Mouse (Mus musculus) hindbrain, postnatal 0 days (tissue): ENCODE measurements around the gene Gm49383. TPM values are rescaled to one million over a fixed set of nuclear protein-coding genes. Genes with fewer than 3 reads are reported as not detected.

Source experiments
- ATAC-seq: fragments of 200-750 bp; cut with Nextera tagmentation; 2 replicates; pipeline ENCODE4 v1.8.0; 2017; ENCODE audit warnings: mild to moderate bottlenecking, moderate TSS enrichment, moderate library complexity
- DNase-seq: peaks from one replicate; pipeline ENCODE4 v3.0.0-alpha.2; 2015; ENCODE audit warnings: low spot score
- H3K27ac ChIP-seq: fragments of 300-500 bp; sonication (generic); 2 replicates; pipeline ENCODE4 v1.5.1; 2014; ENCODE audit warnings: mild to moderate bottlenecking
- H3K27me3 ChIP-seq: fragments of 300-500 bp; sonication (generic); 2 replicates; pipeline ENCODE4 v1.6.1; 2014; ENCODE audit warnings: low read length, mixed read lengths; ENCODE audit not compliant: insufficient read depth
- H3K36me3 ChIP-seq: fragments of 300-500 bp; sonication (generic); 2 replicates; pipeline ENCODE4 v1.6.1; 2014; ENCODE audit warnings: low read length, mixed read lengths; ENCODE audit not compliant: insufficient read depth
- H3K4me1 ChIP-seq: fragments of 300-500 bp; sonication (generic); 2 replicates; pipeline ENCODE4 v1.6.1; 2014; ENCODE audit warnings: antibody characterized with exemption, low read length, mixed read lengths; ENCODE audit not compliant: insufficient read depth
- H3K4me2 ChIP-seq: fragments of 300-500 bp; sonication (generic); 2 replicates; pipeline ENCODE4 v1.6.1; 2014; ENCODE audit warnings: low read depth, mild to moderate bottlenecking, low read length, moderate library complexity, mixed read lengths
- H3K4me3 ChIP-seq: fragments of 300-500 bp; sonication (generic); 2 replicates; pipeline ENCODE4 v1.5.1; 2014; ENCODE audit warnings: low read length
- H3K9ac ChIP-seq: fragments of 300-500 bp; sonication (generic); replicated peaks from 2 replicates; pipeline ENCODE4 v1.6.1; 2014; ENCODE audit warnings: mild to moderate bottlenecking, low read length, moderate library complexity, mixed read lengths
- H3K9me3 ChIP-seq: fragments of 300-500 bp; sonication (generic); 2 replicates; pipeline ENCODE4 v1.6.1; 2016; ENCODE audit warnings: low read length, mixed read lengths
- CTCF ChIP-seq: IDR thresholded peaks from 2 replicates; pipeline ENCODE4 v1.5.1; 2016; ENCODE audit warnings: antibody characterized with exemption, control low read depth, low read depth
- WGBS: fragments of 180-500 bp; shearing (Covaris S2); extraction: QIAGEN DNeasy Blood & Tissue Kit; methylation state at CpG from one replicate; pipeline ENCODE4 v1.1.7; 2014; 5-methylcytosine and 5-hydroxymethylcytosine counted together
- polyA plus RNA-seq: library from polyadenylated mRNA; unstranded; fragments of >200 nt; fragmentation: Nextera tagmentation; extraction: Ambion mirVana; gene quantifications from 2 replicates; pipeline ENCODE4 v1.2.1, GENCODE M21; 2015
- total RNA-seq: library from RNA; depleted of rRNA; stranded (reverse); fragments of >200 nt; gene quantifications from 2 replicates; pipeline ENCODE4 v1.2.3, GENCODE M21; 2014

The Gm49383 gene
- total and polyA plus RNA-seq, 2 experiments from 2014 or later: 2.0 to 11.4 TPM

DNA sequence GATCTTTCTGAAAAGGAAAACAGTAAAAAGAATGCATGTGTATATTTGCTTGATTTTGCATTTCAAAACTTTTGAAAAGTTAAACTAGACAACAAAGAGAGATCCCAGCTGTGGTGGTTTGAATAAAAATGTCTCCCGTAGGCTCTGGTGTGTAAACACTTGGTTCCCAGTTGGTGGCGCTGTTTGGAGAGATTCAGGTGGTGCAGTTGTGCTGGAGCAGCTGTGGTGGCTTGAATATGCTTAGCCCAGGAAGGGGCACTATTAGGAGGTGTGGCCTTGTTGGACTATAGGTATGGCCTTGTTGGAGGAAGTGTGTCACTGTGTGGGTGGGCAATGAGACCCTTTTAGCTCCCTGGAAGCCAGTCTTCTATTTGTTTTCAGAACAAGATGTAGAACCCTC lies 32.3 kb upstream of the Gm49383 start:
- ATAC-seq: no peak
- 61% methylated on average over 2 of the region's 2 CpGs for WGBS
- H3K36me3 ChIP-seq: no peaks in the 10 kb centered on the region
- no peak overlapping the region for H3K27ac ChIP-seq
- no peaks in the 10 kb centered on the region for H3K4me1 ChIP-seq
- DNase-seq: no peak
- TF ChIP-seq CTCF: peak; percentile 32
- H3K4me2 ChIP-seq: no peak overlapping the region
- H3K27me3 ChIP-seq: no peaks in the 10 kb centered on the region
- H3K9me3 ChIP-seq: no peaks in the 10 kb centered on the region
- no peak overlapping the region for H3K4me3 ChIP-seq
- H3K9ac ChIP-seq: no peak overlapping the region

GRCm38 (mm10) chr12:69227776-69228466 lies 31.0 kb upstream of the Gm49383 start, which contains the start of gene Pole2:
Gene Pole2 (minus strand): TSS chr12:69228195.
- ATAC-seq: peak; percentile 96
- Histone ChIP-seq H3K4me1 (no peaks in the 10 kb centered on the region), H3K27ac (peak within 1 kb of the TSS; percentile 71; the same call in 1 of the 2 replicates), H3K4me2 (peak within 1 kb of the TSS; percentile 66), H3K9me3 (no peaks in the 10 kb centered on the region), H3K36me3 (no peaks in the 10 kb centered on the region), H3K9ac (peak within 1 kb of the TSS; percentile 51), H3K27me3 (no peaks in the 10 kb centered on the region), H3K4me3 (peak within 1 kb of the TSS; percentile 75)
- TF ChIP-seq CTCF: no peak
- under 1% methylated on average over 37 of the region's 37 CpGs for WGBS
- peak; percentile 89 for DNase-seq

DNA sequence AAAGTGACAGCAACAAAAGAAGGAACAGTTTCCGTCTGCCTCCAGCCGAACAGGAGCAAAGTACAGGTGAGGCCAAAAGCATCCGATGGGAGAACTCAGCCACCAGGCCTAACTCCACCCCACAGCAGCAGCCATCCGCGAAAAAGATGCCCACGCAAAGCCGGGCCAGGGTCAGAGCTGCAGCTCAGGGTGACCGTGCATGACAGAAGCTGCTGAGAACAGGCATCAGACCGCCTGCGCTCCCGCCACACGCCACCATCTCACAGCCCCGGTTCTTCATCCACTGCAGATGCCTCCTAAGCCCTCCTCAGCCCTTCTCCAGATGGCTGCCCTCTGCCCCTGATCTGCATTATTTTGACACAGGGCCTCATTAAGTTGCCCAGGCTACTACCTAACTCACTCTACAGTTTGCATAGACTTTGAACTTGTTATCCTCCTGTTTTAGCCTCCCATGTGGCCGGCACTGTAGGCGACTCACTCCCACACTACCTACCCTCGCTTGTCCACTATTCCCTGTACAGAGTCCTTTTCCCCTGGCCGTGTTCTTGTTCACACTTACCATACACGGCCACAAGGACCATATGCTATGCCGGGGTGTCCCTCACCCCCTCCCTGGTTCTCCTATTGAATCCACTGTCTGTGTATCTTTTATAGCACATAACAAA lies 23.8 kb upstream of the Gm49383 start:
- no peak overlapping the region for H3K4me2 ChIP-seq
- DNase-seq (no peak), ATAC-seq (no peak)
- no peak overlapping the region for H3K9ac ChIP-seq
- H3K4me1 ChIP-seq: no peaks in the 10 kb centered on the region
- no peaks in the 10 kb centered on the region for H3K9me3 ChIP-seq
- no peak overlapping the region for H3K27ac ChIP-seq
- no peaks in the 10 kb centered on the region for H3K27me3 ChIP-seq
- WGBS: 90% methylated on average over 19 of the region's 19 CpGs
- no peaks in the 10 kb centered on the region for H3K36me3 ChIP-seq
- TF ChIP-seq CTCF: no peak
- H3K4me3 ChIP-seq: no peak overlapping the region

- H3K9ac ChIP-seq: no peak overlapping the region
- no peak overlapping the region for H3K4me2 ChIP-seq
- ATAC-seq: no peak
- H3K9me3 ChIP-seq: no peaks in the 10 kb centered on the region
- no peak overlapping the region for H3K4me3 ChIP-seq
- H3K27ac ChIP-seq: no peak overlapping the region
- 0 out of 2 replicates have a peak, but pooled peaks cover 3% of the 10 kb centered on the region for H3K36me3 ChIP-seq
- H3K27me3 ChIP-seq: no peaks in the 10 kb centered on the region
- 87% methylated on average over 7 of the region's 7 CpGs for WGBS
- no peak for TF ChIP-seq CTCF
- H3K4me1 ChIP-seq: no peaks in the 10 kb centered on the region
- no peak for DNase-seq
Measured at GRCm38 (mm10) chr12:69216587-69216986, 19.7 kb upstream of the Gm49383 start.

GRCm38 (mm10) chr12:69215000-69215785 lies 18.3 kb upstream of the Gm49383 start:
- Histone ChIP-seq H3K27ac (no peak overlapping the region), H3K9me3 (no peaks in the 10 kb centered on the region), H3K4me2 (no peak overlapping the region), H3K4me3 (no peak overlapping the region), H3K36me3 (0 out of 2 replicates have a peak, but pooled peaks cover 3% of the 10 kb centered on the region), H3K4me1 (no peaks in the 10 kb centered on the region), H3K9ac (no peak overlapping the region), H3K27me3 (no peaks in the 10 kb centered on the region)
- 67% methylated on average over 3 of the region's 3 CpGs for WGBS
- DNase-seq (peak; percentile 21), ATAC-seq (no peak)
- TF ChIP-seq CTCF: no peak

DNA sequence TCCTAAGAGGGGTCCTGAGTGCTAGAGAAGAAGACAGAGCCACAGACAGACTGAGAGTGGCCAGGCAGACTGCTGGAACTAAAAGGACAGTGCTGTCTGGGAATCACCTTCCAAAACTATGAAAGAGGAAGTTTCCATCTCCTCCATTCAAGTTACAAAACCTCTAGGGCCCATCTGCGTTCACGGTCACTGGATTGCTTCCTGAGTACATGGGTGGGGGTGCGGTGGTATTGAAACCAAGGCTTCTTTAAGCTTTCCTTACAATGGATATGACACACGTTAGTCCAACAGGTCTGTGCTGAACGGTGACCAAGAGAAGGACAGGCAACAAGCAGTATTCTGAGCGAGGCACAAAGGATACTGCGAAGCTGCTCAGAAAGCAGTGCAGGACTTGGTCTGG lies 17.5 kb upstream of the Gm49383 start:
- Histone ChIP-seq H3K9me3 (no peaks in the 10 kb centered on the region), H3K27ac (no peak overlapping the region), H3K4me3 (no peak overlapping the region), H3K9ac (no peak overlapping the region), H3K36me3 (0 out of 2 replicates have a peak, but pooled peaks cover 3% of the 10 kb centered on the region), H3K4me1 (no peaks in the 10 kb centered on the region), H3K4me2 (no peak overlapping the region), H3K27me3 (no peaks in the 10 kb centered on the region)
- TF ChIP-seq CTCF: no peak
- 92% methylated on average over 7 of the region's 7 CpGs for WGBS
- DNase-seq: no peak
- ATAC-seq: no peak
